Mouse (Mus musculus) left cerebral cortex, postnatal 14 days (tissue): ENCODE results near the gene Pptc7. TPM values are rescaled to one million over a fixed set of nuclear protein-coding genes. Genes with fewer than 3 reads are reported as not detected.
"Not testable (repeated sequence)": the region's sequence is repeated elsewhere in the genome, so short reads cannot be mapped to it uniquely, and the experiment has no call there.

Experiments
- DNase-seq, 2 experiments: peaks; one replicate each; pipeline ENCODE4 v3.0.0; 2021 to 2022; ENCODE audit warnings: low spot score in 2 of 2, mixed read lengths in 1 of 2
- intact Hi-C: fragments of 180-260 bp; cut with DNase I; formaldehyde crosslinking; loops from one replicate; pipeline ENCODE4 v1.15.1; 2025
- total RNA-seq, 2 experiments: library from RNA; stranded (reverse); gene quantifications; 2 replicates each; pipeline ENCODE4 v1.2.3; 2021

The Pptc7 gene
- total RNA-seq, 2 experiments from 2014 or later: 30.4 to 31.9 TPM

GRCm38 (mm10) chr5:122318100-122318499 is 33.9 kb downstream of the Pptc7 start:
- no peak for DNase-seq
- intact Hi-C loops: no loop called here

- DNase-seq, intact Hi-C loops: not testable (repeated sequence)
These were observed 34.8 kb downstream of the Pptc7 start for GRCm38 (mm10) chr5:122318976-122319375.

GRCm38 (mm10) chr5:122319474-122320204 is 35.5 kb downstream of the Pptc7 start:
- intact Hi-C loops: no loop called here
- peak; percentile 64 to 74 for DNase-seq

- intact Hi-C loops: no loop called here
- no peak for DNase-seq
These were observed 36.1 kb downstream of the Pptc7 start for GRCm38 (mm10) chr5:122320205-122320781.

- DNase-seq: no peak
- intact Hi-C loops: no loop called here
These were observed 39.4 kb downstream of the Pptc7 start for GRCm38 (mm10) chr5:122323523-122323922.

GRCm38 (mm10) chr5:122324608-122325431 is 40.7 kb downstream of the Pptc7 start:
- DNase-seq: peak; percentile 81 to 94

GRCm38 (mm10) chr5:122325477-122325876 is 41.3 kb downstream of the Pptc7 start:
- intact Hi-C loops: no loop called here
- DNase-seq: no peak

More at GRCm38 (mm10) chr5:122324608-122325431, 40.7 kb downstream of the Pptc7 start:
- intact Hi-C loops: no loop called here

GRCm38 (mm10) chr5:122327283-122327682 is 43.1 kb downstream of the Pptc7 start:
- DNase-seq: no peak

GRCm38 (mm10) chr5:122330269-122330668 is 46.1 kb downstream of the Pptc7 start:
- no peak for DNase-seq
- intact Hi-C loops: loop anchor here (10.0 kb wide), 1 partner anchor 475 kb away; no protein-coding TSS in a partner anchor

More at GRCm38 (mm10) chr5:122327283-122327682, 43.1 kb downstream of the Pptc7 start:
- intact Hi-C loops: no loop called here

- DNase-seq: no peak
- intact Hi-C loops: loop anchor here (5.0 to 10.0 kb wide), 2 partner anchors 222 to 480 kb away; no protein-coding TSS in a partner anchor
These were observed 50.5 kb downstream of the Pptc7 start for GRCm38 (mm10) chr5:122334682-122335081.

GRCm38 (mm10) chr5:122336554-122337294 is 52.6 kb downstream of the Pptc7 start:
- no peak for DNase-seq
- intact Hi-C loops: loop anchor here (5.0 to 10.0 kb wide), 2 partner anchors 224 to 482 kb away; no protein-coding TSS in a partner anchor

- DNase-seq: no peak
- intact Hi-C loops: no loop called here
These were observed 58.7 kb downstream of the Pptc7 start for GRCm38 (mm10) chr5:122342874-122343273.

GRCm38 (mm10) chr5:122343768-122344167 is 59.6 kb downstream of the Pptc7 start:
- no peak for DNase-seq
- intact Hi-C loops: loop anchor here (2.0 kb wide), 2 partner anchors 75 to 215 kb away; no protein-coding TSS in a partner anchor

GRCm38 (mm10) chr5:122344260-122344659 is 60.1 kb downstream of the Pptc7 start:
- intact Hi-C loops: loop anchor here (2.0 kb wide), 2 partner anchors 75 to 215 kb away; no protein-coding TSS in a partner anchor
- DNase-seq: peak in 1 of 2 experiments; percentile 79

GRCm38 (mm10) chr5:122345777-122346176 is 61.6 kb downstream of the Pptc7 start:
- DNase-seq: no peak
- intact Hi-C loops: loop anchor here (2.0 kb wide), 2 partner anchors 77 to 217 kb away; no protein-coding TSS in a partner anchor

- intact Hi-C loops: no loop called here
- peak; percentile 98 to 99 for DNase-seq
These were observed 69.8 kb downstream of the Pptc7 start, which contains the start of the genes Rad9b and Vps29 for GRCm38 (mm10) chr5:122353807-122354491. Gene Rad9b, minus strand, starts transcription at chr5:122354233. Gene Vps29, plus strand, starts transcription at chr5:122354369.

GRCm38 (mm10) chr5:122354492-122355067 is 70.4 kb downstream of the Pptc7 start:
- intact Hi-C loops: no loop called here

More at GRCm38 (mm10) chr5:122354492-122355067, 70.4 kb downstream of the Pptc7 start:
- peak in 1 of 2 experiments; percentile 35 for DNase-seq
